Mouse (Mus musculus) c-Kit-negative CD71-positive TER-119-positive erythroid progenitor cells, embryonic 14.5 days (primary cell): Measurements from ENCODE around the gene Cubn.
A peak's percentile ranks its signal among the peaks of the same experiment; 100 is the strongest.

Experiments used
- DNase-seq: peaks from one replicate; pipeline ENCODE4 v3.0.0-alpha.2; 2013; ENCODE audit warnings: low read depth, low spot score

Gene Cubn

DNA sequence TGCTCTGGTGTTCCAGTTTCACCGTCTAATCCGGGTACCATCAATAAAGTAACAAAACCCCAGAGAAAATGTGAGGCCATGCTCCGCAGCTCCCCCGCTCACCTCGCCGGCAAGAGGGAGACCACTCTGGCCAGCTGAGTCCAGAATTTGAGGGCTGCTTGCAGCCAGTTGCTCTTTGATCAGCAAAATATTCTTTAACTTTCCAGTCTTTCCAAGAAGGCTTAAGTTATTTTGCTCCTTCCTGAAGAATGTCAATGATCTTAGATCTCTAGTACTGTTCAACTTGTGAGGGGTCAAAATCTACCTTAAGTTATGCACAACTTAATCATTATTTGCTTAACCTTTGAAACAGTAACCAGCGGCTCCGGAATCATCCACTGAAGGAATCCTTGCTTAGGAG lies at the start of gene Cubn:
Cubn (minus strand) TSS at position 80 of the 400 bp plus-strand sequence.
- no peak for DNase-seq

DNA sequence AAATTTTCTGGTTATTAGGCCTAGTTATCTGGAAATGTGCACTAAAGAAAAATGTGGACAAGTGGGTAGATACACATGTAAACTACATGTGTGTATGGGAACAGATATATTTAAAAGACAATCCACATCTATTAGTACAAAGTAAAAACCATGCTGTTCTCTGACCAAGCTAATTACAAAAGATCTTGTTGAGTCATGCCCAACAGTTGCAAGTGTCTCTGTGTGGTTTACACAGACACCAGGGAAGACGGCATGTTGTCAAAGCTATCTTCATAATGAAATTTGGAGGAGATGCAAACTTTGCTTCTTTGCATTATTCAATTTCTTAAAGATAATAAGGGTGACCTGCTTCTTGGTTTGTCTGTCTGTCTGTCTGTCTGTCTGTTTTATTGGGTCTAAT lies 48.2 kb upstream of the Cubn start:
- DNase-seq = no peak

DNA sequence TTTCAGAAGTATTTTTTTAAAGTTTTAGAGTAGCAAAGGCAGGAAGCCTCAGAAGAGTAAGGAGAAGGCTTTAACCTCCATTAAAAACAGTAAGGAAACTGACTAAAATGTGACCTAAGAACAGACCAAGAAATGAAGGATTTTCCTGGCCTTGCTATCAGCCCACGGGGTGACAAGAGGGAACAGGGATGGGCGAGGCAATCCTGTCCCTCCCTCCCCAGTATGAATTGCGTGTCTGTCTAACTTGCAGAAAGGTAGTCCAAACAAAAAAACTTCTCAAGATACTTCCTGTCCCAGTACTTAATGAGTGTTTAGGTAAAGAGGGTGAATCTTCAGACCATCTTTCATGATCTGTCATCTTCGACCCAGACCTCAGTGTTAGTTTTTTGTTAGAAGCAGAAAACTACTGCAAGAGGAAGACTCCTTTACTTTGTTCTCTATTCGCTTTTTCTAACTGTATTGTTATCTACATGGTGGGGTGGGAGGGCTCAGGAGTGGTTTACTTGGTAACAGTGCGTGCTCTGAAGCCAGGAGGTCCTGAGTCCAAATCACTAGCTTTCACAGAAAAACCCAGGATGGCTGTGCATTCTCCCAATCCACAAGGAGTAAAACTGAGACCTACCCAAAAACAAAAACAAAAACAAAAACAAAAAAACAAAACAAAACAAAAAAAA lies 47.2 kb upstream of the Cubn start:
- DNase-seq = no peak

DNA sequence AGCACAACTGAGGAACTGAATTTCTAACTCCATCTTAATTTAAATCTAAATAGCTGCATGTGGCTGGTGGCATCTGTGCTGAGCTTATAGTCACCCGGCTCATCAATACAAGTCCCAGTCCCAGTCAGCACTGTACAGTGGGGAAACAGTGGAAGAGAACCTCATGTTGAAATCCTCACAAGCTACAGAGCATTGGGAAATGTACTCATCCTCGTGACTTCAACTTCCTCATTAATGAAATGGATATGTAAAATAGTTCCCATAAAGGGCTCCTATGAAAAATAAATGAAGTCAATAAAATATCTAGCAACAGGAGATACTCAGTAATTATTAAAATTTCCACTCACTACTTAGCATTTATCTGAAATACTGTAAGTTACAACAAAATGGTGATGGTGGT lies 46.6 kb upstream of the Cubn start:
- DNase-seq = no peak

DNA sequence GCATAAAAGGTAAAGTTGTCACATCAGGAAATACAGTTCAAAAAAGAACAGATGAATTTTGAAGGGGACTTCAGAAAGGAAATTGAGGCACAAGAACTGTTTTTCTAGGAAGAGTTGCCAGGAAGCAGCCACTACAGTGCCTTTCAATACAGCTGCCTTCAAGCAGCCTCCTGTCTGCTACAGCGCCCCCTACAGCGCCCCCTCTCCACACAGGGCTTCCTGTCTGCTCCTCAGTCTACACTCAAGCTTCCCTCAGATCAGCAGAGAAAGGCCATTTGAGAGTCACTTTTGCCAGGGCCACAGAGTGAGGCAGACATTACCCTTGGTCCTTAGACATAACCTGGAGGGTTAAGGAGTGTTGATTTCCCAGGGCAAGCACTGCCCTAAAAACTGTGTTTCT lies 46.1 kb upstream of the Cubn start:
- no peak for DNase-seq

DNA sequence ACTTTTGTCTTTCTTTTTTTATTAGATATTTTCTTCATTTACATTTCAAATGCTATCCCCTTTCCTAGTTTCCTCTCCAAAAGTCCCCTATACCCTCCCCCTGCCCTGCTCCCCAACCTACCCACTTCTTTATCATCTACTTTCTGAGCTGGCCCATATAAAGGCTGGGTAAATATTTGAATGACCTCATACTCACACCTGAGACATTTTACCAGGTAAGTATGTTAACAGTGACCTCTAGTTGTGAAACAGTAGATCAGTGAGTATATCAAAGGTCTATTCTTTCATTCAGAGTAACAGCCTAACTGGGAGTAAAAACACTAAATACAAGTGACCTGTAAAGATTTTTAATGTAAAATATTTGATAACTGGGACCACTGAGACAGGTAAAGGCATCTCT lies 45.1 kb upstream of the Cubn start:
- no peak for DNase-seq

DNA sequence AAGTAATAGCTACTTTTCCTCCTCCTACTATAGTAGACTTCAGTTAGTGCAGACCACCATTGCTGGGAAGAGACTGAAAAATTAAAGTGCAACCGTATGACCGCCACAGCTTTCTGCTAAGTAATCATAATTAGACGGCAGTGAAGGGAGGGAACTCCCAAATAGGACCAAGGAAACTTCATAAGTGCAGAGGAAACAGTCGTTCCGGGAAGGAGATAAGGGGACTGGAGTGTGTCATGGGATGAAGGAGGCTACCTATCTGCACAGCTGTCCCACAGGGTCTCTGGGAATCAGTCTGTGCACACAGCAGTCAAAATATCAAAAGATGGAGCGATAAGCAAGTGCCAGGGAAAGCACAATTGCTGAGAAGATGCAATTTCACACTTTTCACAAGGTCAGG lies 39.0 kb upstream of the Cubn start:
- DNase-seq = no peak

DNA sequence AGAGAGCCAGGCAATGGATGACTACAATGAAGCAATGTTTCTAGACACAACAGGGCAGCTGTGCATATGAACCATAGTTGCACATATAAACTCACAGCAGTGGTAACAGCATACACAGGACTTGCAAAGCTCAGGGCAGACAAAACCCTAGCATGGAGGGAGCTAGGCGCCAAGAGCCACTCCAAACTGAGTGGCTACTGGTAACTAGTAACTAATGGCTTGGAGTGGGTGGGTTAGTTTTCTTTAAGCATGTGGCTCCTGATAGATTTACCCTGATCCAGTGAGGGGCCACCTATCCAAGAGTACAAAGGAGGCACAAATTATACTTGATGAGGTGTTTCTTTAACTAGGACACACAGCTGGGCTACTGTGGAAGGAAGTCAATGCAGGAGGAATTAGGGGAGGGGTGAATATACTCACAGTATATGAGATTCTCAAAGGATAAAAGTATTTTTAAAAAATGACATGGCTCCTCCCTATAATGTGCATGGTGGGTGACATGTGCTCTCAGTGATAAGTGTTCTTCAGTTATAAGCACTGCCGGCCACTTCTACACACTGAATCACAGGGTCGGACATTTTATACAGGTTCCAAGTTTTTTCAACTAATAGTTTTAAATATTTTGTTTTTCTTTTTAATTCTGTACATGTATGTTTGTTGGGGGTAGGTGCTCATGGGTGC lies 37.8 kb upstream of the Cubn start:
- DNase-seq = no peak

DNA sequence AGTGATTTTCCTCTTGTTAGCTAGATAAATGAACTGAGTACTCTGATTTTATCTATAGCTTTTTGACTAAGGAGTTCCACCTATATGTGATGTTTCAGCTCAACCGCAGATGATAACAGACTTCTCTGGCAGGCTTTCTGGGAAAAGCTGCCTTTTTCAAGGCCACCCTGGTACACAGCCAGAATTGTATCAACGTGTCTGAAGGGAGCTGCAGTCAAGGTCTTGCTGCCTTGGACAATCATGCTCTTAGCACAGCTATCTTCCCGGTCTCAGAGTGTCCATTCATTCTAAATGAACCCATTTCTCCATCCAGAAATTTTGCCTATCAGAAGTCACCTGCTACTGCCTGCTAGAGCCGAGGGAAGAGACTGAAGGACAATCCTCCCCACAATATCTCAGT lies 35.9 kb upstream of the Cubn start:
- DNase-seq = no peak

DNA sequence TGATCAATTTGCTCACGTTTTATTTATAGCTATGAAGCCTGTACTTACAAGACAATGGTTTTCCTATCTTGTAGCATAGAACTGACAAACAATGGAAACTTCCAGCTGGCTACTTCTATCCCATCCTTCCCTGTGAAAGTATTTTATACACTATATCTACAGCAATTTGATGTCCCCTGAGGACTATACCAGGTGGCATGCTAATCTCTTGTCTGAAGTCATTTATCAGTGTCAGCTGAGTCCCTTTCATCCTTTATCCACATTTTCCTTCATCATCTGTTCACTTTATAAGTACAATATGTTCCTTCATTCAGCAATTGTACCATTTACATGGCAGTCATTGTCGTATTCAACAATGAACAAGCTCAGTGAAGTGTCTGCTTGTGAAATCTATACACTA lies 35.5 kb upstream of the Cubn start:
- no peak for DNase-seq

DNA sequence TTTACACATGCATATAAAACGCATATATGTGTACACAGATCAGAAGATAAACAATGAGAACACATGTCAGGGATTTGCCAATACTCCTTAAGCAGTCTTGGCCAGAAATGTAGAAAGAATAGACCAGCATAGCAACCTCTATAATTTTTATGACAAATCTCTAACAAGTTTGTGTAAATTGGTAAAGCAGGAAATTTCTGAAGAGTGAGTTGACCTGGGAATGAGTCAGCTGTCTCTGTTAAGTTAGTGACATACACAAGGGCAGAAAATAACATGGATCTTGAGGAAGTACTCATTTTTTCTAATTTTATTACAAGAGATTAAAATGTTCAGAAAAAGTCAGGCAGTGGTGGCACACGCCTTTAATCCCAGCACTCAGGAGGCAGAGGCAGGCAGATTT lies 34.6 kb upstream of the Cubn start:
- DNase-seq = no peak

DNA sequence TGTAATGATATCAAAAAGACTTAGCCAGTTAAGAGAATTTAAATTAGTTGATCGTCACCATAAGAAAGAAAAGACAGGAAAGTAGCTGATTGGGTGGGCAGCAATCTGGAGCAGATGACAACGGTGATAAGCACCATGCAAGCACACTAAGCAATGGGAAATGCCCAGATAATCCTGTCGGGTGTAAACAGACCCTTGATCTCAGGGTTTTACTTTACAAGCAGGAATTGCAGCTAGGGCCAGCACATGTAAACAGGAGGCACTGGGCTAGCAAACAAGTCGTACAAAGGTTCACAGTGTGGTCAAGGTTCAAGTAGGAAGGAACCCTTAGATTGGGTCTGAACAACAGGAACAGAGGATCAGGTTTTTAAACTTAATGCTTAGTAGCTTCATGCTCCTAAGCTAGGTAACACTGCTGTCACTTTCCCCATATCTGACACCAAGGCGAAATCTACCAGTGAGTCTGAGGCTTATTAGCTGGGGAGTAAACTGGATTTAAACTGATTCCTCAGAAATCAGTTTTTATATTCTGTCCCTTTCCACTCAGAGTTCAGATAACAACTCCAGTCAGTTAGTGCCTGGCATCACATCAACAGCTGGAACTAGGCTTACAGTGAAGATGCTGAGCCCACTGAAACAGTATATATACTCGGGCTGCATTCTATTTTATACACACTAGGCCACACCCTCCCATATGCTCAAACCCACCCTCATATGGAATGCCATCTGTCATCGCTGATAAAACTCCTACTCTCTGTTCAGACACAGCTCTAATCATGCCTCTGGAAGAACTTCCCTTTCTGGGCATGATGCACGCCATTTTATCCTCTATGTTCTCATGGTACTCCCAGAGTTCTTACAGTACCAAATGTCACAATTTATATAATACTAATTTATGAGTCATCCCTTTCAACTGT lies 32.2 kb upstream of the Cubn start:
- peak; percentile 52 for DNase-seq

DNA sequence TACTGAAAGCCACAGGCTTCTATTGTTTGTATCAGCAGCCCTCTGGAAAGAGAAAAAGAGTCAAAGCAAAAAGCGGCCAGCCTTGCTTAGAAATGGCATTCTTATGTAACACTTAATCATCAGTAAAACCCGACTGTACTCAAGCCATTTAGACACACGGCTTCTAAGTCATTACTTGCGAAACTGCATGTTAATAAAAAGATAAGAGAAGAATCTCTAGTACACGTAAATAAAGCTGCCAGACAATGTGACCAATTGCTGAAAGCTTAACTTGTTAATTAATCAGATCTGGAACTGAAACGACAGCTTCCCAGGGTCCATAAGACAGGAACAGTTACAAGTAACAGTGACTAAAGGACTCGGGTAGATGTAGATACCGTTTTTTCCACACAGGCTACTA lies 30.5 kb upstream of the Cubn start:
- no peak for DNase-seq

DNA sequence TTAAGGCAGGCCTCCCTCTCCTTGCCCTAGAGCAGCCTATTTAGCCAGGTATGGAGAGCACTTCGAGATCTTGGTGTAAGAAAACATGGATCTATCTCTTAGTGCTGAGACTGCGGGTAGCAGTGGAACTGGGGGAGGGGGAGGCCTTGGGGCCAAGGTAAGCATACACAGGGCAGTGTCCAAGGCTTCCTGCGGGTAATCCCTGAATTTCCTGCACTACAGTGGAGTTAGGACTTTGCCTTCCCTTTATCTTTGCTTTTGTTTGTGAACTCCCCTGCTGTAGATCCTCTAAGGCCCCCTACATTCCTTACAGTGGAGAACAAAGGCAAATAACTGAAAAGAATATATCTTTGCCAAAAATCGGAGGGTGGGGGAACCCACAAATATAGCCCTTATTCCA lies 23.3 kb upstream of the Cubn start:
- DNase-seq = no peak

DNA sequence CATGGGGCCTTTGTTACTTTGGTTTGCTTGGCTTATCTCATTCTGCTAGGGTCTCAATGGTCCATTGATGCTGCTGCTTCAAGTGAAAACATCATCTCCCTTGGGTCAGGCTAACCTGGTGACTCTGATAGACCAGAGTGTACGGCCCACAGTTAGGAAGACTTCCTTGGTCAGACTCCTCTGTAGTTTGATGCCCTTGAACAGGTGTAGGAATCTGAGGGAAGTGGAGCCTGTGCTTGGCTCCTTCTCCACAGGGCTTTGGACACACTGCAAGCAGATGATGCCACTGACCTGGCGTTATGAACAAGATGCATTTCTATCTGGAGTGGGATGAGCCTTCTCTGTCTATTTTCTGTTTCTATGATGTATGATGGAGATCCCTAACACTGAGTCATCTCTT lies 11.1 kb upstream of the Cubn start:
- DNase-seq = no peak

DNA sequence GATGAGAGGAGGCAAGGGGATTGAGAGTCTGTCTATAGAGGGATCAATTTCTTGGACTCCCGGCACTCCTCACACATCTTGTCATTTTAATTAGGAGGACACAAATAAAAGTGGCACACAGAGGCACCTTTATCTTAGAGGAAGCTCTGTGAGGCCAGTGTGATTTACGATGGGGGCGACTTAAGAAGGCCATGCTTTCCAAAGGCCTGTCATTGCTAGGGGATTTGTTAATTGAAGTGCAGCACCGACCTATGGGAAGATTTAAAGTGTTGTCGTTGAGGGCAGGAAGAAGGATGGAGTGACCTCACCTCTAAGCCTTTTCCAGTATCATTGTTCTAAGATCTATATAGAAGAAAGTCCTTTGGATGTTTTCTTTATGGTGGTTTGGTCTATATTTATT lies 9.9 kb upstream of the Cubn start:
- DNase-seq = no peak

DNA sequence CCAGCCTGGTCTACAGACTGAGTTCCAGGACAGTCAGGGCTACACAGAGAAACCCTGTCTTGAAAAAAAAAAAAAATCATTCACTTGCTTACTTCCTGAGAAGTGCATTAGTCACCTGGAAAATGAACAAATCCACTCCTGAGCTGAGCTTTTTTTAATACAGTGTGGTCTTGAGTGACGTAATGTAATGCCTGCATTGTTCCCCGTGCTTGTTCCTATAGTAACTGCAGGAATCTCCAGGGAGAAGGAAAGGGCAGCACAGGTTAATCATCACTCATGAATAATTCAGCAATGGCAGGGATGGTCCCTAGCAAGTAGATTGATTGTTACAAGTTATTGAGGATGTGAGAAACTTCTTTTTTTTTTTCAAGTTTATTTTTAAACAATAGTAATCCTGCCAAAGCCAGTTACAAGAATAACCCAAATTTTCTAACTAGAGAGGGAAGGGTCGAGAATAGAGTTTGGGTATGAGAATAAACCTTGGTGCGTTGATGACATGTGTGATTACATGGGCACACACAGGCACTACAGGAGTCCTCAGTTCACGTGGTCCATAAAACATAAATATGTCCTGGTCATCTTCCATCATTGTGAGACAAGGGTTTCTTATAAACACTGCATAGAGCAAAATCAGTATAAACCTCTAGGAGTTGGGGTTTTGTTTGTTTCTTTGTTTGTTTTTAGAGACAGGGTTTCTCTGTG lies 8.8 kb upstream of the Cubn start:
- DNase-seq = no peak

DNA sequence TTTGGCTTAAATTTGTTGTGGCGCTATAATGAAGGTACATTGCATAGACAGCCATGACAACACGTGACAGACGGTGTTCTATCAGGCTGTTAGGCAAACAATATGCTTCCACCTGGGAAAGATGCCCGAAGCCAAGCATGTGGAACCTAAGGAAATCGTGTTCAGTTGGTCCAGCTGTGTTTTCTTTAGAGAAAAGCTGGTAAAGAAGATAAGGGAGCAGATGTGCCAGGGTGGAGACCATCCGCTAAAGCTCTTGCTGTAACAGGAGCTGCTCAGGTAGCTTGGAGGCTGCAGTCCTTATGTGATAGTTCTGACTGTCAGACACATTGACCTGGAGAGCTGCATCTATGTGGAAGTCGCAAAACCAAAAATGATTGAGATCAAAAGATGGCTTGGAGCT lies 7.6 kb upstream of the Cubn start:
- no peak for DNase-seq

DNA sequence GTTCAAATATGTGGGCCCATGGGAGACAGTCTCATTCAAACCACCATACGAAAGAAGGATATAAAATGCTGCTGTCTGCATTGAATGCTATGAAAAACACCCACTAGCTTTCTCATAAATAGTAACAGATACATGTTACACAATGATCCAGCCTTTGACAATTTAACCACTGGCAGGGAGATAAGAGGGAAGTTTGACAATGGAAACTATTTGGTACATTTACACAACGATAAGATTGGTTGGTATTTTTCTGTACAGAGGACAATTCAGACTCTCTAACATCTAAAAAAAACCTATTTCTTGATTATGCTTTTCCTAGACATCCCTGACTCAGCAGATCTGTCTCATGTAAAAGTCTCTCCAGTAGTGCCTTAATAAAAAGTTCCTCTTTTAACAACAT lies 4.5 kb upstream of the Cubn start:
- DNase-seq = no peak

DNA sequence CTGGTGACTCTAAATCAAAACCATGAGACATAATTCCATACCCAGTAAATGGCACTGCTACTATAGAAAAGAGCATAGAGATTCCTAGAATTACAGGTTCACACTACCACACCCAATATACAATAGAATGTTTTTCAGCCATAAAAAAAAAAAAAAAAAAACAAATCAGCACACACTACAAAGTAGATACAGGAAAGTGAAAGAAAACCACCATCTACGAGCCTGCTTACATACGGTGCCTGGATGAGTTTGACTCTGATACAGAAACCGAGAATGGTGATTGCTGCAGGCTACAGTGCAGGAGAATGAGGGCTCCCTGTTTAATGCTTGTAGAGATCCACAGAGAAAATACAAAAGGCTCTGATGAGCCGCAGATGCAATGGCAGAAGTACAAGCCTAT lies 1.3 kb upstream of the Cubn start:
- DNase-seq = no peak

DNA sequence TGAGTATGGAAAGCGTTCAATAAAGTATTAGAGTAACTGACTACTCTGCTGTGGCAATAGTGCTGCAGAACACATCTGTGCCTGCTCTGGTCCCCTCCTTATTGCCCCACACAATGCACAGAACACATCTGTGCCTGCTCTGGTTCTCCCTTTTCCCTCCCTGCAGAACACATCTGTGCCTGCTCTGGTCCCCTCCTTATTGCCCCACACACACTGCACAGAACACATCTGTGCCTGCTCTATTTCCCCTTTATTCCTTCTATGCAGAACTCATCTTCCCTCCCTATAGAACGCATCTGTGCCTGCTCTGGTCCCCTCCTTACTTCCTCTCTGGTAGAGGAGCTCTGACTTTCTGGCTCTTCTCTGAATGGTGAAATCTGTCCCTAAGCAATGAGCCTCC lies 1.1 kb downstream of the Cubn start:
- DNase-seq = no peak

DNA sequence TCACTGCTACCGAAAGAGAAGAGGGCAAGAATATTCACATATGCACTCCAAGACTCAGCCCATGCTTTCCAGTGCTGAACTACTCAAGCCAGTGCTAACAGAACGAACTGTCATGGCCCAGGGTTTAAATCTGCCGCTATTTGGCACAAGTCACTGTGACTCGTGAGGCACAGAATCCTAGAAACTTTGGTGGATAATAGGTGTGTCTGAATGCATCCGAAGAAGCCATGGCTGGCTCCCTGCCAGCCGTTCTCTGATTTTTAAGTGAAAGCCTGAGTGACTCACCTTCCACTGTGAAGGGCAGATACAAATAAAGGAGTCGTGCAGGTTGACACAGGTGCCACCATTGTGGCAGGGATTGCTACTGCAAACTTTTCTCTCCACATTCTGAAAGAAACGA lies 5.1 kb downstream of the Cubn start:
- no peak for DNase-seq
